Mouse (Mus musculus): Measurements from ENCODE around the gene Prkar1b.

DNA sequence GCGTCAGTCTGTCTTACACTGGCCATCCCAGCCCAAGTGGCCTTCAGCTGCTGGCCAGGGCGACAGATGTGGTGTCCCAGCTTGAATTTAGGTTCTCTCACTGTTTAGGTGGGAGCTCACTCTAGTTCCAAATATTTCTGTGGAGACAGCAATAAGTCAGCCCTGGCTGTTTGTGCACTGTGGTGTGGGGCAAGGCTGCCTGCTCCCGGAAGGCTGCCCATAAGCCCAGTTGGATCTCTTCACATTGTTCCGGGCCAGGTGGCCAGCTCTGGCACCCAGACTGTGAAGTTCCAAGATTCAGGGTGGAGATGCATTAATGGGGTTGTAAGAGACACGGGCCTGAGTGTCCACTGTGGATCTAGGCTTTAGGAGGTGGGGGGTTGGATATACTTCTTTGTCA lies 76.9 kb downstream of the Prkar1b start:
- TF ChIP-seq CTCF (IDR thresholded peaks at IDR 0.05; ENCODE audit: extremely low read depth, insufficient read length, insufficient replicate concordance, low read depth, low read length) (no peak), POLR2A (IDR thresholded peaks at IDR 0.05; ENCODE audit: low read depth, low read length) (no peak)

Data from small intestine, adult 2 months (tissue).